Mouse (Mus musculus) midbrain, embryonic 11.5 days (tissue): Measurements from ENCODE around the gene Slc1a4. TPM values are rescaled to one million over a fixed set of nuclear protein-coding genes. Genes with fewer than 3 reads are reported as not detected.

Experiments
- ATAC-seq: fragments of 200-750 bp; cut with Nextera tagmentation; 2 replicates; pipeline ENCODE4 v1.8.0; 2017; ENCODE audit warnings: moderate TSS enrichment, moderate library complexity; ENCODE audit not compliant: low FRiP score
- DNase-seq: peaks from one replicate; pipeline ENCODE4 v3.0.0; 2015; ENCODE audit warnings: low spot score; ENCODE audit errors: missing footprints
- H3K27ac ChIP-seq: fragments of 300-500 bp; sonication (generic); 2 replicates; pipeline ENCODE4 v1.5.1; 2014; ENCODE audit warnings: low read depth, low read length
- H3K27me3 ChIP-seq: fragments of 300-500 bp; sonication (generic); 2 replicates; pipeline ENCODE4 v1.6.1; 2014; ENCODE audit warnings: mild to moderate bottlenecking, low read length, moderate library complexity, mixed read lengths; ENCODE audit not compliant: control insufficient read depth, insufficient read depth
- H3K36me3 ChIP-seq: fragments of 300-500 bp; sonication (generic); 2 replicates; pipeline ENCODE4 v1.6.1; 2014; ENCODE audit warnings: mild to moderate bottlenecking, low read length, moderate library complexity, mixed read lengths; ENCODE audit not compliant: control insufficient read depth, insufficient read depth
- H3K4me1 ChIP-seq: fragments of 300-500 bp; sonication (generic); 2 replicates; pipeline ENCODE4 v1.6.1; 2014; ENCODE audit warnings: low read length; ENCODE audit not compliant: control insufficient read depth, insufficient read depth
- H3K4me2 ChIP-seq: fragments of 300-500 bp; sonication (generic); 2 replicates; pipeline ENCODE4 v1.6.1; 2014; ENCODE audit warnings: mild to moderate bottlenecking, moderate library complexity
- H3K4me3 ChIP-seq: fragments of 300-500 bp; sonication (generic); 2 replicates; pipeline ENCODE4 v1.5.1; 2014; ENCODE audit warnings: low read depth, low read length
- H3K9ac ChIP-seq: fragments of 300-500 bp; sonication (generic); 2 replicates; pipeline ENCODE4 v1.6.1; 2014; ENCODE audit warnings: low read length
- H3K9me3 ChIP-seq: fragments of 300-500 bp; sonication (generic); 2 replicates; pipeline ENCODE4 v1.6.1; 2016; ENCODE audit warnings: low read length; ENCODE audit not compliant: control insufficient read depth
- WGBS: fragments of 180-500 bp; shearing (Covaris S2); extraction: QIAGEN DNeasy Blood & Tissue Kit; methylation state at CpG from one replicate; pipeline ENCODE4 v1.1.7; 2014; 5-methylcytosine and 5-hydroxymethylcytosine counted together
- polyA plus RNA-seq: library from polyadenylated mRNA; unstranded; fragments of >200 nt; fragmentation: Nextera tagmentation; extraction: Ambion mirVana; gene quantifications from 2 replicates; pipeline ENCODE4 v1.2.1, GENCODE M21; 2014

Slc1a4 gene
- polyA plus RNA-seq, 1 experiment from 2014 or later: 20.2 TPM

- Histone ChIP-seq H3K27ac (no peak overlapping the region), H3K4me3 (no peak overlapping the region), H3K4me1 (no peaks in the 10 kb centered on the region), H3K36me3 (peaks cover 3% of the 10 kb centered on the region; the same call in 1 of the 2 replicates), H3K4me2 (no peak overlapping the region), H3K9me3 (no peaks in the 10 kb centered on the region), H3K9ac (no peak overlapping the region), H3K27me3 (no peaks in the 10 kb centered on the region)
- no peak for DNase-seq
- ATAC-seq: no peak
- WGBS: 82% methylated on average over 5 of the region's 5 CpGs
These were observed 23.5 kb downstream of the Slc1a4 start for GRCm38 (mm10) chr11:20309044-20309443.

- DNase-seq (no peak), ATAC-seq (no peak)
- WGBS: 89% methylated on average over 3 of the region's 3 CpGs
- H3K9ac ChIP-seq: no peak overlapping the region
- no peaks in the 10 kb centered on the region for H3K9me3 ChIP-seq
- no peaks in the 10 kb centered on the region for H3K4me1 ChIP-seq
- H3K36me3 ChIP-seq: peaks cover 3% of the 10 kb centered on the region; the same call in 1 of the 2 replicates
- no peak overlapping the region for H3K4me2 ChIP-seq
- H3K4me3 ChIP-seq: no peak overlapping the region
- H3K27me3 ChIP-seq: no peaks in the 10 kb centered on the region
- H3K27ac ChIP-seq: no peak overlapping the region
These were observed 25.1 kb downstream of the Slc1a4 start for GRCm38 (mm10) chr11:20307409-20307808.

GRCm38 (mm10) chr11:20305641-20306040, 26.9 kb downstream of the Slc1a4 start:
- H3K4me2 ChIP-seq: no peak overlapping the region
- H3K36me3 ChIP-seq: peaks cover 3% of the 10 kb centered on the region; the same call in 1 of the 2 replicates
- no peak overlapping the region for H3K9ac ChIP-seq
- H3K4me1 ChIP-seq: no peaks in the 10 kb centered on the region
- no peaks in the 10 kb centered on the region for H3K9me3 ChIP-seq
- no peak overlapping the region for H3K4me3 ChIP-seq
- ATAC-seq (no peak), DNase-seq (no peak)
- H3K27me3 ChIP-seq: no peaks in the 10 kb centered on the region
- no peak overlapping the region for H3K27ac ChIP-seq
- WGBS: 78% methylated on average over 1 of the region's 1 CpGs

- Histone ChIP-seq H3K9me3 (no peaks in the 10 kb centered on the region), H3K4me3 (no peak overlapping the region), H3K9ac (no peak overlapping the region), H3K4me1 (no peaks in the 10 kb centered on the region), H3K36me3 (peaks cover 3% of the 10 kb centered on the region; the same call in 1 of the 2 replicates), H3K4me2 (no peak overlapping the region), H3K27ac (no peak overlapping the region), H3K27me3 (no peaks in the 10 kb centered on the region)
- WGBS: 72% methylated on average over 6 of the region's 6 CpGs
- ATAC-seq (no peak), DNase-seq (peak; percentile 85)
These were observed 28.2 kb downstream of the Slc1a4 start for GRCm38 (mm10) chr11:20304341-20304740.

- H3K4me2 ChIP-seq: no peak overlapping the region
- no peaks in the 10 kb centered on the region; the same call in 1 of the 2 replicates for H3K36me3 ChIP-seq
- no peaks in the 10 kb centered on the region for H3K9me3 ChIP-seq
- H3K4me1 ChIP-seq: no peaks in the 10 kb centered on the region
- DNase-seq (no peak), ATAC-seq (no peak)
- H3K9ac ChIP-seq: no peak overlapping the region
- WGBS: 85% methylated on average over 4 of the region's 4 CpGs
- H3K4me3 ChIP-seq: no peak overlapping the region
- H3K27me3 ChIP-seq: no peaks in the 10 kb centered on the region
- no peak overlapping the region for H3K27ac ChIP-seq
These were observed 31.2 kb downstream of the Slc1a4 start for GRCm38 (mm10) chr11:20301332-20301731.

GRCm38 (mm10) chr11:20300850-20301249, 31.7 kb downstream of the Slc1a4 start:
- Histone ChIP-seq H3K27ac (no peak overlapping the region), H3K36me3 (no peaks in the 10 kb centered on the region; the same call in 1 of the 2 replicates), H3K9ac (no peak overlapping the region), H3K4me2 (no peak overlapping the region), H3K4me3 (no peak overlapping the region), H3K27me3 (no peaks in the 10 kb centered on the region), H3K9me3 (no peaks in the 10 kb centered on the region), H3K4me1 (no peaks in the 10 kb centered on the region)
- DNase-seq (no peak), ATAC-seq (no peak)
- WGBS: 84% methylated on average over 6 of the region's 6 CpGs

GRCm38 (mm10) chr11:20299900-20300299, 32.6 kb downstream of the Slc1a4 start:
- no peak for ATAC-seq
- WGBS: 82% methylated on average over 6 of the region's 6 CpGs

GRCm38 (mm10) chr11:20284463-20284862, 48.0 kb downstream of the Slc1a4 start:
- 83% methylated on average over 3 of the region's 3 CpGs for WGBS
- Histone ChIP-seq H3K36me3 (no peaks in the 10 kb centered on the region), H3K4me3 (no peak overlapping the region), H3K9ac (no peak overlapping the region), H3K4me2 (no peak overlapping the region), H3K9me3 (no peaks in the 10 kb centered on the region), H3K4me1 (no peaks in the 10 kb centered on the region), H3K27me3 (no peaks in the 10 kb centered on the region), H3K27ac (no peak overlapping the region)
- ATAC-seq: no peak
- no peak for DNase-seq

More at GRCm38 (mm10) chr11:20299900-20300299, 32.6 kb downstream of the Slc1a4 start:
- Histone ChIP-seq H3K4me2 (no peak overlapping the region), H3K4me3 (no peak overlapping the region), H3K36me3 (no peaks in the 10 kb centered on the region; the same call in 1 of the 2 replicates), H3K9me3 (no peaks in the 10 kb centered on the region), H3K4me1 (no peaks in the 10 kb centered on the region), H3K27ac (no peak overlapping the region), H3K9ac (no peak overlapping the region), H3K27me3 (no peaks in the 10 kb centered on the region)
- no peak for DNase-seq

- no peaks in the 10 kb centered on the region for H3K4me1 ChIP-seq
- H3K27ac ChIP-seq: no peak overlapping the region
- ATAC-seq: no peak
- H3K36me3 ChIP-seq: no peaks in the 10 kb centered on the region
- no peaks in the 10 kb centered on the region for H3K27me3 ChIP-seq
- no peak overlapping the region for H3K4me2 ChIP-seq
- no peak overlapping the region for H3K4me3 ChIP-seq
- 89% methylated on average over 2 of the region's 2 CpGs for whole genome bisulfite sequencing
- no peak for DNase-seq
- H3K9ac ChIP-seq: no peak overlapping the region
- no peaks in the 10 kb centered on the region for H3K9me3 ChIP-seq
These were observed 49.8 kb downstream of the Slc1a4 start for GRCm38 (mm10) chr11:20282601-20283219.
